Mouse (Mus musculus) ES-CJ7 (cell line): ENCODE results near the gene Kdm6b.

Experiments used
- DNase-seq: peaks from one replicate; pipeline ENCODE4 v3.0.0; 2011; ENCODE audit warnings: low read depth, low spot score

Kdm6b gene

DNA sequence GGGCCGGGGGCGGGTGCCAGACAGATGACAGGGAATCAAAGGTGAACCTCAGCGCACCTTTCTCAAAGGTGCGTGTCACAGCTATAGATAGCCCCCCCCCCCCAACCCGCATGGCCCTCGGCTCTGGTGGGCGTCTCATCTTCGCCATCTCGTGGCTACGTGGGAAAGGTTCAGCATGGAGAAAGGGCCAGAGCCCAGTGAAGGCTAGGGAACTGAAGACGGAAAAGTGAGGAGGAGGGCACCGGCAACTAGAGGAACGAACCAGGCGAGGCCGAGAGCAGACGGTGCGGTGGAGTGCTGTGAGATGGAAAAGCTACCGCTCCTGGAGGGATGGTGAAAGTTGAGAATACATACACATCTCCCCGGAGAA lies 6.0 kb upstream of the Kdm6b start:
- peak; percentile 40 for DNase-seq

DNA sequence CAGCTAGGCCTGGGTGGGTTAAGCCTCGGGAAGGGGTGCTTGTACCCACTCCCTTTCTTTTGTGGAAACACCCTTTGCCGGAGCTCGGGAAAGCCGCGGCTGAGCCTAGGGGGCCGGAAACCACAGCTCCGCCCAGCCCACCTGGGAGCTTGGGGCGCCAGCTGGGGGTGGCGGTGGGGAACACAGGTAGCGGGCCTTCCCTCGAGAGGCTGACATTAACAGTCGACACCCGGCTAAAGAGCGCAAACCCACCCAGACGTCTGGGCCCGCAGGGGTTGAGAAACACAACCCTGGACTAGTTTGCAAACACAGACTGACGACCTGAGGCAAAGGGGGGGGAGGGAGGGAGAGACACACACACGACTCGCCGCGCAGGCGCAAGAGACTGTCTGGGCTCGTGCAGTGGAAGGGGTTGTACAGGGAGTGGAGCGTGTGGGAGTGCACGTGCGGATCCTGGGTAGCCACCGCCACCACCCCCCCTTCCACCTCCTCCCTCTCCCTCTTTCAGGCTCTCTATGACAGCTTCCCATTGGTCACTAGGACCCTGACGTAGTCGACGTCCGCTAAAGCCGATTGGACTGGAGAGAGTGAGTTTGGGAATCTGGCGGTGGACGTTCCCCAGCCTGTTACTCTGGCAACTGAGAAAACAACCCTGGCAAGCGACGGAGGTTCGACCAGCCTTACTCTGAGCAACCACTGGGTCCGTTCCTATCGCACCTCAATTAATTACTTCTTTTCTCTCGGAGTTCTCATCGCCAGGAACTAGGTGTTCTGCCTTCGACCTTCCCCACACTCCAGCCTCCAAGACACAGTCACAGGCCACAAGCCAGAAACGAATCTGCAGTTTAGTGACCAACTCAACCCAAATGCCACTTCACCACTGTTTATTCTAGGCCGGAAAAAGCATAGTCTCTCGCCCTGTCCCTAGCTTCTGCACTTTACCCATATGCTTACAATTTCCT lies 5.3 kb upstream of the Kdm6b start:
- peak; percentile 99 for DNase-seq

DNA sequence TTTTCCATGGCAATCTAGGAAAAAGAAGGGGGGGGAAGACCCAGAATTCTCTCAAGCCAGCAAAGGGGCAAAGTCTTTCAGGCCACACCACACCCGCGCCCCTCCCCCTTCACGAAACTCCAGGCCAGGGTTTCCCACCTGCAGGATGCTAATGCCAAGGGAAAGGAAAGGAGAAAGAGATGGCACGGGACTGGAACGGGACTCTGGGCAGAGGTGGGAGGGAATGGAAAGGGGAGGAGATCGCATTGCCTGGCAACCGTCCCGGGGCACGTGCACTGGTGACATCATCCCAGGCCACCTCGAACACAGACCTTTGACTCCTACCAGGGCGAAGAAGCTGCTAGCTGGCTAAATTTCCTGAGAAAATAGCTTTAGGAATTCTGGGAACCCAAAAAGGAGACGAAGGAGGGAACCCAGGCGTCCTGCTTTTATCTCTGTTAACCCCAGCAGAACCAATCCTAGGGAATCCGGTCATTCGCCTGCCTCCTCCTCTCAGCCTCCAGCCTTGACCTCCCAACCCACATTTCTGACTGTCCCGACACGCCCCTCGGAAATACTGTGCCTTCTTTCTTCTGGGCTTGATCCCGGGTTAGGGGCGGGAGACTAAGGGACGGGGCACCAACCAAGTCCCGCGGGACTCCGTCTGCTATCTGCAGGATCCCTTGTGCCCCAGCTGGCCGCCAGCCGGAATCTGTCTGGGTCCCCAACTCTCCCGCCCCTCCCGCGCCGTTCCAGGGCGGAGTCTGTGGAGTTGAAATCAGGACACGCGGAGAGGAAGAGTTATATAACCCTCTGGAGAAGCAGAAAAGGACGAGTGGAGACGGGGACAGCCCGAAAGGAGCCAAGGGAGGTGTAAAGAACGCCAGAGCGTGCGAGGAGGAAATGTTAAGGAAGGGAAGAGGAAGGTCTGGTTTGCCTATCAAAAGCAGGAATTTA lies 4.2 kb upstream of the Kdm6b start:
- DNase-seq, result peak; percentile 98

DNA sequence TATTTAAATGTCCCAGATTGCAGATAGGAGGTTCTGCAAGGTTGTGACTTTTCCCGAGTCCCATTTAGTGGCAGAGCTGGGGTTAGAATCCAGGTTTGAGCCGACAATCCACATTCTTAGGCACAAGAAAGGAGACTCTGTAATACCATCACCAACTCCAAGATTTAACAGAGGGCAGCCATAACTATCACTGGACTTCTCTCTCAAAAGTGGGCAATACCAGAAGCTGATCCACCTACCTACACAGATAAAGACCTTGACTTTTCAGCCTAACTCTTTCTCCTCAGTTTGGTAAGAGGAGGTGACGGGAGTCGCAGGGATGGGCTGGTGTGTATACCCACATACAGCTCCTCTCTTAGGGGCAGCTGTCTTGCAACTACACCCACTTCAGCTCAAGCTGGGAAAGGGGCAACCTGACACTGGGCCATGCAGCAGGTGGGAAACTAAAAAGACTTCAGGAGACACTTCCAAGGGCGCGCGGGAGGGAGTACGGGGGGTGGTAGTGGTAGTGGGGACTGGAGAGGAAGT lies 3.5 kb upstream of the Kdm6b start:
- DNase-seq, result peak; percentile 38

DNA sequence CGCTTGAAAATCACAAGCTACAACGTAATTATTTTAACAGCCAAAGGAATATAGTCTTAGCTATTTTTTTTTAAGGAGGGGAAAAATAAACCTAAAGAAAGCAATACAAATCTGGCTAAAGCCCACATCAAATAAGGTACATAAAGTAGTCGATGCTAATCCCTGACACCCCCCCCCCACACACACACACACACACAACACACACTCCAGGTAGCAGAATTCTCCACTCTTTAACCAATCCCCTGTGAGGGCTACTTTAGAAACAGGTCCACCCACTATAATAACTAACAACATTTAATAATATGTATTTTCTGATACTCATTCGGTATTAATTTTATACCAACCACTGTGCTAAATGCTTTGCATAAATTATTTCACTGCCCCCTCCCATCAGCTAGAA lies 3.0 kb upstream of the Kdm6b start:
- no peak for DNase-seq

DNA sequence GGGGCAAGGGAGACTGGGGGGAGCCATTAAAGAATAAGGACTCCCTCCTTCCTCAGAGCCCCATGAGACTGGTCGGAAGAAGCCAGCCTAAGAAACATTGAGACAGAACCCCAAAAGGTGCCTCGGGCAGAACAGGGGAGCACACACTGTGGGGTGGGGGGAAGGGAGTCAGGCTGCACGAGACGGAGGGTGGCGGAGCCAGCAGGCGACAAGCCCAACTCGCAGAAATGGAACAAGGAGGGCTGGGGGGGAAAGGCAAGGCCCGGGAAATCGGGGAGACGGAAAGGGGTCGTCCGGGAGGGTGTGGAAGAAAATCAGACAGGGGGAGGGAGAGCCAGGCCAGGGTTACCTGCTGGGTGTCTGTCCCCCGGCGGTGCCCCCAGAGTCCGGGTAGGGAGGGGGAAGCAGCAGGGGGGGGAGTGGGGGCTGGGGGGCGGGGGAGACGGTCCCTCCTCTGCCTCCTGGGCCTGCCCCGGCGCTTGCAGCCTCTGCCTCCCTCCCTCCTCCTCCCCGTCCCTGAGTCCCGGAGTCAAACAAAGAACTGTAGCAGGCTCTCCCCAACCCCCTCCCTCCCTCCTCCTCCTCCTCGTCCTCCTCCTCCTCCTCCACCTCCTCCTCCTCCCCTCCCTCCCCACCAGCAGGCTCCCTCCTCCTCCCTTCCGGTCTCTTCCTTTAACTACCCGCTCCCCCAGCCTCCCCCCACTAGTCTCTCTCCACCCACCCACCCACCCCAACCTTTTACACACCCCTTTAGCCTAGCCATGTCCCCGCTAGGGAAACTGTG lies 2.4 kb upstream of the Kdm6b start:
- peak; percentile 90 for DNase-seq

DNA sequence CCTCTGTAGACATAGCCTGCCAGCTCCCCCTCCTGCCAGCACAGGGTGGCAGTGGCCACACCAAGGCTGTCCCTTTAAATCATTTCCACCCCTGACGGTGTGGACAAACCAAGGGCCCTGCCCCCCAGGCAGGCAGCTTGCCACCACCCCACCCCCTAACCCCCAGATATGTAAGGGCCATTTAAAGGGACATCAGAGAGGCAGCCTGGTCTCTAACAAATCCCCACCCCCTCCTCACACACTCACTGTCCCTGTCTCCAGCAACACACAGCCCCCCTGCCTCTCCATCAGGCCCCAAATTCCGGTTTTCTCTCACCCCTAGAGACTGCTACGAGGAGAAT lies 1.8 kb upstream of the Kdm6b start:
- DNase-seq, result no peak

DNA sequence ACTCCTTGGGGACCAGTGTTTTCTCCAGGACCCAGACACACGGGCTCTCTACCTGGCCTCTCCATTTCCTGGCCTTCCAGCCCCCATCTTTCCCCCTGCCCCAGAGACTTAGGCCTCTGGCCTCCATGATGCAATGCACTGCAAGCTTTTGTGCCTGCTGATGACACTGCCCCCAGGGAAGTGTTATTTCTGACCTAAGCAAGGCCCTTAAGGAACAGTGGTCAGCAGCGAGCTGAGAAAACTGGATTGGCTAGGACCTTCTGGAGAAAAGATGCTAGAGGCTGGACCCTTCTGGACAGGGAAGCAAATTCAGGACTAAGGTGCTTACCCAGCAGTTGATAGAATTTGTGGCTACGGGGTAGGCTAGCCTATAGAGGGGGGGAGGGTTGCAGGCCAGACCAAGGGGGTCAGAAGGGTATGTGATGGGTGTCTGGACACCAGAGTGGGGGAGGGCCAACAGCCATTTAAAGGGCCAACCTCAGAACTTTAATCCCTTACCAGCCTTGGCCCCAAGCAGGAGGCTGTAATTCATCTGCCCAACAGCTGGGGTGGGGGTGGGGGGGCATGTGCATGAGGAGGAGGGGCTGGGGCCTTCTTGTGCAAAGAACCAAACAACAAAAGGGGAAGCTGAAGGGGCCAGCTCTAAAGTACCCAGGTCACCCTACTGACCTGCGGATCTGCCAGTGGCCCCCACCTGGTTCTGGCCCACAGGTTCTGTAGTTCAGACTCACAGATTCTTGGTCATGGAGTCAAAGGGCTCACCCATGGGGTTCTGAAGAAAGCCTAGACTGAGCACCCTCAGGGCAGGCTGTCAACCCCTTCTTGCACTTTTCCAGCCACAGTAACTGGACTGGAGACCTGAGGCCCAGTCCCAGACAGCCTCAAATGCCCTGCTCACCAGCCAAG lies 1.2 kb upstream of the Kdm6b start:
- DNase-seq, result no peak

DNA sequence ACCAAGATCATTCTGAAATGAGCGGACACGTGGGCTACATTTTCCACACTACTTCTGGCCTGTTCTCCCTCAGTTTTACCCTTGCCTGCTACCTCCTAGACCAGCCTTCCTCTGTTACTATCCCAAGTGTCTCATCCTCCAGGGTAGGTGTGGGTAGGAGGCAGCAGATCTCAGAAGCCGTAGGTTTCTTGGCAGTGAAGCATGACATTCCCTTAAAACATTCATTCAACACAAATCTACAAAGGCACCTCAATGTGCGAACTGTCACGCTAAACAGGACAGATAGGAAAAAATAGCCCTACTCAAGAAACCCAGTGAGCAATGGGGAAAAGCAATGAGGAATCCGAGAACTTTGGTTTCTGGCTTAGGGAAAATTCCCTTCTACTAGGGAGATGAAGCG lies 927 bp downstream of the Kdm6b start:
- no peak for DNase-seq

DNA sequence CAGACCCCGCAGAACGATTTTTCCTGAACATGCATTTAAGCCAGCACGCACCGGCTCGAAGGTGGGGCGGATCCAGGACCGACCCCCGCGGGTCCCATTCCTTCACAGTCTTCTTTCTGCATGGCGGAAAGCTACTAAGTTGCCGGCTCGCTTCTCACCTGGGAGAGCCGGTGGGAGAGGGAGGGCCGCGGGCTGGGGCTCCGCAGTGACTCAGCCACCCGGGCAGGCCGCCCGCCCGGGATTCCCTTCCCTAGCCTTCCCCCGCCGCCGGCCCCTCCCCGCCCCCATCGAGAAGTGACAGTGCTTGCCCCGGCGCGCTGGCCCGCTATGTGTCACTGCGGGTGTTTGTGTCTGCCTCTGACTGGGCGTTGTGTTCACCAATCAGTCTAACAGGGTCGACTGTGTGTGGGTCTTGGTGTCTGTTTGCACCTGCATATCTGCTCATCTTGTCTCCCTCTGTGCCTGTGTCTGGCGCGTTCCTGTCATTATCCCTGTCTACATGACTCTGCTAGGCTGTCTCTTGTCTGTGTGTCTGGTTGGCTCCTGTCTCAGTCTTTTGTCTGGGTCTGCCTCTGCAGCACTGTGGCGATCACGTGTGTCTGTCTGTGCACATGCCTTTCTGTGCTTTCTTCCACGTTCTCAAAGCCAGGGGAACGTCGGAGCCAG lies 1.8 kb downstream of the Kdm6b start:
- peak; percentile 49 for DNase-seq

DNA sequence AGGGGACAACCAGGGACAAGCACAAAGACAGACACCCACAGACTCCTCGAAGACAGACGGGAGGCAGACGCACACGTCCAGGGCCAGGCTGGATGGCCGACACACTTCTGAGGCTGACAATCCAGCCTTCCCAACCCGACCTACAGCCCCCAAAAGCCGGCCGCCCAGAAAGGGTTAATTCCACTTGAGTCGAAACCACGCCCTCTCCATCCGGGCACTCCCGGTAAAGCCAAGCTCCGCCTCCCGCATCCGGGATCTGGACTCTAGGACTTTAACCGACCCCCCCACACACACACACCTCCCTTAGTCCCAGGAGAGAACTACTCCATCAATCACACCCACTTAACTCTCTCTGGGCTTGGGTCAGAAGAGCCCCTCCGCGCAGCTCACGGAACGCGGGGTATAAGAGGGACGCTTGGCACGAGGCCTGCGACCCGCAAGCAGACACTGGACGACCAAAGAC lies 2.4 kb downstream of the Kdm6b start:
- peak; percentile 97 for DNase-seq

DNA sequence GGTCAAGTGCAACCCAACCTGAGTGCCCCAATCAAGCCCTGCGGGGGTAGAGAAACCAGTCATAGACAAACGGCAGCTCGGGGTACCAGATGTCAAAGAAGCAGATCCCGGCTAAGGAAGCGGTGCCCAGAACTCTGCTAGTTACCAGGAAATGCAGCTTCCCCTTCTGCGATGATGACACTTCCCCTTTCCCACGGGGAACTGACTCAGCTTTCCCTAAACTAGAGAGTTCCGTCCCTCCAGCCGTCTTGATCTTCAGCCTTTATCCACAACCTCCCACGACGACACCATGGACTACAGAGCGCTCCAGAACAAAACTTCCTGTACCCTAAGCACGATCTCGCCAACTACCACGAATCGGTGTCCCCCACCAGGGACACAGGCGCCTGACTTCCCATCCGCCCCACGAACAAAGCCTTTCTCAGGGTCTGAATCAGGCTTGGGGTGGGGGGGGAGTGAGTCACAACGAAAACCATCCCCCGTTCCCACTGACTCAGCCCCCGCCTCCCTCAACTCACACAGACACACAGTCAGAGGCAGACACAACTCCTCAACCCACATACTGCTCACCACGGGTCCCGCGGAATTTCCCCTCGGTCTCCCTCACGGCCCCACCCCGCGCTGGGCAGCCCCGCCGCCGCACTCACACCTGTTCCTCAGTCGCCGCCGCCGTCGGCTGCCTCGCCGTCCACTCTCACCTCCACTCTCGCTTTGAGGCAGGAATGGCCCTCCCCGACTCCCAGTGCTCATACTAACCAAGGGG lies 3.0 kb downstream of the Kdm6b start:
- DNase-seq, result peak; percentile 28

DNA sequence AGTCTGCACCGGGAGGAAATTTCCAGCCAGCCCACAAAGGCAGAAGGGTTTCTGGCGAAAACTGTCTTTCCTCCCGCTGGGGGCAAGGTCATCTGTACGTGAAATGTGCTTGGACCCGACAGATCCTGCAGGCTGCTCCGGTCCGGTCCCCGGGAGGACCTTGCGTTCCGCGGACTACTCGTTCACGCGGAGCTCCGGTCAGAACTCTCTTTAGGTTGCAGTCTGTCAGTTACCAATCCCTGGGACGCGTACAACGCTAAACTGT lies 3.5 kb downstream of the Kdm6b start:
- no peak for DNase-seq

DNA sequence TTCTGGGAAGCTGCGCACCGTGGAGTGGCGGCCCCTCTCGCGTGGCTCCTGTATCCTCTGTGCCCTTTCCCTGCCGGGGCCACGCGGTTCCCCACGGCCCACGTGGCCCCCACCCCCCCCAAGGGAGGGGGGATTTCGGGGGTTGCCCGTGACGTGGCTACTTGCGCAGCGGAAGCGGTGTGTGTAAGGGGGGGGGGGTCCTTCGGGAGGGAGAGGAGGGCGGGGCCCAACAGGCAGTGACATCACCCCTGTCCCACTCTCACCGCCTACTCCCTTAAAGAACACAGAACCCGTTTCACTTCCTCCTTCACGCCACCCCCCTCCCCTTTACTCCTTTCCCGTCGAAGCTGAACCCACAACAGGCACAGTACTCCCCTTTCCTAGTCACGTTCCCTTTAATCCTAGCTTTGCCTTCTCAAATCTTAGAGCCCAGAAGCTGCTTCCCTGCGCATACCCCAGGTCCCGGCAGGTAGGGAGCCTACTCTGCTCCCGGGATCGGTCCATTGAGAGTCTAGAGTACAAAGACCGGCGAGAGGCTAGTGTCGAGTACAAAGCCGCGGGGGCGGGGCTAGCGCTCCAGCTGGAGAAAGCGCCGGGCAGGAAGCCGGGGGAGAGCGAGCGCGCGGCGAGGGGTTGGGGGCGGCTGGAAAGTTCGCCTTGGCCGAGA lies 4.0 kb downstream of the Kdm6b start:
- peak; percentile 87 for DNase-seq

DNA sequence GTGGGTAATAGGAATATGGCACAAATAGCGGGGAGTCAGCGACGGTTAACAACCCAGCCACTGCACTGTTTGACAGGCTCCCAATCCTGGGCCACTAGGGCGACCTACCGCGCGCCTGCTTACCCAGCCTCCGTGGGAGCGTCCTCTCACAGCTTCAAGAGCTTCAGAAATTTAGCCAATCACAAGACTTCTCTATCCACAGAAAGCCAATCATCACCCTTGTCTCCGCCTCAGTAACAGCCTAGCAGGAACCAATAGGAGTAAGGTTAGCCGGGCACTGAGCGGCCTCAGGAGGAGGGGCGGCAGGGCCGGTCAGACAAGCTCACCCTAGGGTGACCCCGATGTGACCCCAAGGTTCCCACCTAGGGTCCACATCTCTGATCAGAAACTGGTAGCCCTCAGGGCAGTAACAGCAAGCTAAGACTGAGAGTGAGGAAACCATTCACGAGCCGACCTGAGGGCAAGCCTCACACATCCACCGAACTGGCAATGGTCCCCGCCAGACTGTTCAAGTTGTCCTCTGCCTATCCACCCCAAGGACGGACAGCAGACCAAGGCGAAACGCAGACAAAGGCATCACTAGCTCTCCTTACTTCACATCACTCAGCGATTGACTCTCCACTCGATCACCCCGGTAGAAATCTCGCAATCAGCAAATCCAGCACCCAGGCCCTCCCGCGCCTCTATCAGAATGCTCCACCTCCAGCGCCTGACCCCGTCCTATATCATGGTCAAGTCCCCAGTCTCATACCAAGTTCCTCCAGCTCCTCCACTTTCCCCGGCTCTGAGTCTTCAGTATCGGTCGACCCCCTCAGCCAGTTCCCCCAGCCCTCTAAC lies 4.7 kb downstream of the Kdm6b start:
- DNase-seq, result peak; percentile 97

DNA sequence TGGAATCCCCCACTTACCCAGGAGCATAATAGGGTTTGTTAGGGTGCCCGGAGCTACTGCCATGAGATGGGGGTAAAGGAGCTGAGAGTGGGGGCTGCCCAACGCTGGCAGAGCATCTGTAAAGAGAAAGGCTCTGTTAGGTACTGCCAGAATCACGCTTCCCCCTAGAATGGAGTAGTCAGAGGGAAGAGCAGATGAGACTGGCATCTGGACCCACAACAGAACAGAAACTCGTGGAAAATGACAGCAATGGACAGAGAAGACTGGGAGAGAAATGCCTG lies 5.8 kb downstream of the Kdm6b start:
- no peak for DNase-seq

DNA sequence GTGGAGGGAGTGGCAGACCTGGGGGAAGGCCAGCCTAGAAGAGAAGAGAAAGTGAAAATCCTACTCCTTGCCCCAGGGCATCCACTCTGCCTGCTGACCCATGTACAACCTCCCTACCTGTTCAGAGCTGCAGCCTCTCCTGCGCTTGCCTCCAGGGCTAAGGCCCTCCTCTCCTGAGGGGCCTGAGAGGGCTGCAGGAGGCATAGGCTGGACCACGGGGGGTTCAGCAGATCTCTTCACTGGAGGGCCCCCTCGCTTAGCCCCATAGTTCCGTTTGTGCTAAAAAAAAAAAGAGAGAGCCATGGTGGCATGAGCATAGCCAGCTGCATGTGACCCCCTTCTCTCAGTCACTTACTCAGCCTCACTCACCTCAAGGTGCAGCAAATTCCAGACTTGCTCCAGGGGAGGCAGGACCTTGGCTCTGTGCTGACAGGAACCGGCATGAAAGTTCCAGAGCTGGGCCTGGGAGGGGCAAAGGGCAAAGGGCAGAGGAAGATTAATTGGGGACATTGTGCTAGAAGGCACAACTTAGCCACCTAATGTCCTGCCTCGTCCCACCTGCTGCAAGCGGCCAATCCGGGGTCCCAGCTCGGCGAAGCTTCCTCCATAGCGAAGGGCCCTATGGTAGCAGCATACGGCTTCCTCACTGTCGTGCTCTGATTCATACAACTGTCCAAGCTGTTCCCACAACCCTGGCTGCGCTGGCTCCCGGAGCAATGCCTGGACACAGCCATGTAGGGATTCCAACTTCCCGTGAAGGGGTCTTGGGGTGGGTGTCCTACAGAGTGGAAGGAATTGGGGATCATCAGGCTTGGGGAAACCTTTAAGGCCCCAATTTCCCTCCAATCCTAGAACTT lies 6.4 kb downstream of the Kdm6b start:
- no peak for DNase-seq
